8 mouse cellular contexts compared by ENCODE assay signal in the genomic region with DNA sequence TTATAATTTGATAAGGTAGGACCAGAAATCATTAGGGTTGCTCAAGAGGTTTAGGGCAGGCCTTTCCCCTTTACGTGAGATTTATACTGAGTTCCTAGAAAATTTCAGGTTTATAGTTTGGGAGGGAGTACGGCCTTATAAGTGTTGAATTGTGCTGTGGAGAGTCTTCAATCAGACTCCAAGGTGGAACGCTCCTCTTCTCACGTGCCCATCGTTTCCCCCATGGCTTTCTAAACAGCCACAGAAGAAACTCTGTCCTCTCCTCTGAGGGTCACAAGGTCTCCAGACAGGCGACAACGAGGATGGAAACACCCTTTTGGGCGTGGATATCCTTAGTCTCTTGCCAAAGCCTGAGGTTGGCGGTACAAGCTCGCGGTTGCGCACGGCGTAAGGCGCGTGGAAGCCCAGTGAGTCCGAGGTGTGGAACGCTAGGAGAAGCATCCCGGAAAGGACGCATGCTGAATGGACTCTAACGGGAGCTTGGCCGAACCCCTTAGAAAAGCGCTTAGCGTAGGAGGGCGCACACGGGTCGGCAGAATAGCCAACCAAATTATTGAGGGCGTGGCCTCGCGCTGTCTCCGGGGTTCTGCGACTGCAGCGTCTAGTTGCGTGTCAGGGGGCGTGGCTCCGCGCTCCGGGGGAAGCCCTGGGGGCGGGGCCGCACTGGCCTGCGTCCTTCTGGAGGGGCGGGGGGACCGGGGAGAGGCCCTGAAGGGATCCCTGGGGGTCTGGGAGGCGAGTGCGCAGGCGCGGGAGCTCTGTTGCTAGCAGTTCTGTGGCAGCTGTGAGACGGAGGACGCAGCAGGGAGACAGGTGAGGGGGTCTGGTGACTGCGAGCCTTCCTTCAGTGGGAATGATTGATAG. TPM values are rescaled to one million over a fixed set of nuclear protein-coding genes. Genes with fewer than 3 reads are reported as not detected.
DNase-seq lines count a peak whose midpoint lies in the region; ATAC-seq and TF ChIP-seq lines count a peak whose summit lies in the region.

Gene Zfp667, plus strand, starts transcription at position 738 of the 864 bp plus-strand sequence.

- H3K4me2 ChIP-seq in heart, embryonic 12.5 days: peak within 1 kb of the TSS; percentile 76
- H3K4me2 ChIP-seq in kidney, postnatal 0 days (ENCODE audit: low read length): peak within 1 kb of the TSS; percentile 72
- peak within 1 kb of the TSS; percentile 83 for H3K4me2 ChIP-seq in liver, embryonic 11.5 days
- peak within 1 kb of the TSS; percentile 74 for H3K4me2 ChIP-seq in stomach, embryonic 14.5 days (replicated peaks; ENCODE audit: low read depth, low read length)

- H3K4me1 ChIP-seq in heart, embryonic 12.5 days (replicated peaks): peaks cover 15% of the 10 kb centered on the region
- peaks cover 5% of the 10 kb centered on the region; the same call in 1 of the 2 replicates for H3K4me1 ChIP-seq in kidney, postnatal 0 days (replicated peaks; ENCODE audit: insufficient read depth, low read length)
- peaks cover 22% of the 10 kb centered on the region for H3K4me1 ChIP-seq in liver, embryonic 11.5 days (replicated peaks; ENCODE audit: control insufficient read depth, insufficient read depth, low read length)
- peaks cover 5% of the 10 kb centered on the region; the same call in 1 of the 2 replicates for H3K4me1 ChIP-seq in stomach, embryonic 14.5 days (ENCODE audit: control insufficient read depth, insufficient read depth, low read length)

- ATAC-seq in erythroblast, adult 5-6 weeks (replicated peaks; ENCODE audit: low FRiP score, poor library complexity, severe bottlenecking): peak; percentile 82
- ATAC-seq in heart, embryonic 12.5 days (ENCODE audit: insufficient number of reproducible peaks, low FRiP score): peak; percentile 92
- peak; percentile 84 for ATAC-seq in kidney, postnatal 0 days (replicated peaks; ENCODE audit: low FRiP score, low read depth)
- ATAC-seq in liver, embryonic 11.5 days (replicated peaks; ENCODE audit: low FRiP score): peak; percentile 85
- peak; percentile 85 for ATAC-seq in stomach, embryonic 14.5 days (ENCODE audit: insufficient number of reproducible peaks, insufficient read depth, low FRiP score, low read depth)

- H3K4me3 ChIP-seq in heart, embryonic 12.5 days: peak within 1 kb of the TSS; percentile 53
- H3K4me3 ChIP-seq in kidney, postnatal 0 days (replicated peaks; ENCODE audit: low read depth, low read length): peak within 1 kb of the TSS; percentile 50
- H3K4me3 ChIP-seq in liver, embryonic 11.5 days (ENCODE audit: low read depth, low read length): peak within 1 kb of the TSS; percentile 62
- peak within 1 kb of the TSS; percentile 42 for H3K4me3 ChIP-seq in stomach, embryonic 14.5 days (ENCODE audit: low read depth, low read length)

- peak within 1 kb of the TSS; percentile 74 for H3K9ac ChIP-seq in heart, embryonic 12.5 days
- H3K9ac ChIP-seq in kidney, postnatal 0 days (ENCODE audit: low read depth, low read length): peak within 1 kb of the TSS; percentile 53
- H3K9ac ChIP-seq in liver, embryonic 11.5 days (ENCODE audit: low read depth, low read length): peak within 1 kb of the TSS; percentile 71
- H3K9ac ChIP-seq in stomach, embryonic 14.5 days (replicated peaks; ENCODE audit: low read depth, low read length): peak within 1 kb of the TSS; percentile 25

- peaks cover 6% of the 10 kb centered on the region; the same call in 1 of the 2 replicates for H3K36me3 ChIP-seq in heart, embryonic 12.5 days
- H3K36me3 ChIP-seq in kidney, postnatal 0 days (ENCODE audit: insufficient read depth, low read length): no peaks in the 10 kb centered on the region
- H3K36me3 ChIP-seq in liver, embryonic 11.5 days (ENCODE audit: control insufficient read depth, insufficient read depth, low read length): peaks cover 2% of the 10 kb centered on the region; the same call in 1 of the 2 replicates
- H3K36me3 ChIP-seq in stomach, embryonic 14.5 days (ENCODE audit: control insufficient read depth, insufficient read depth, low read length): no peaks in the 10 kb centered on the region

- H3K27me3 ChIP-seq in heart, embryonic 12.5 days (replicated peaks): no peaks in the 10 kb centered on the region
- H3K27me3 ChIP-seq in kidney, postnatal 0 days (ENCODE audit: insufficient read depth, low read length): no peaks in the 10 kb centered on the region
- H3K27me3 ChIP-seq in liver, embryonic 11.5 days (replicated peaks; ENCODE audit: control insufficient read depth, insufficient read depth, low read length): no peaks in the 10 kb centered on the region
- no peaks in the 10 kb centered on the region for H3K27me3 ChIP-seq in stomach, embryonic 14.5 days (ENCODE audit: control insufficient read depth, insufficient read depth, low read length)

- 3% methylated on average over 49 of the region's 50 CpGs for WGBS in heart, embryonic 12.5 days
- 3% methylated on average over 50 of the region's 50 CpGs for WGBS in kidney, postnatal 0 days
- WGBS in liver, embryonic 11.5 days: 3% methylated on average over 50 of the region's 50 CpGs
- WGBS in stomach, embryonic 14.5 days: 3% methylated on average over 49 of the region's 50 CpGs

- peak within 1 kb of the TSS; percentile 74 for H3K27ac ChIP-seq in heart, embryonic 12.5 days (ENCODE audit: poor library complexity, severe bottlenecking)
- peak within 1 kb of the TSS; percentile 54 for H3K27ac ChIP-seq in kidney, postnatal 0 days
- H3K27ac ChIP-seq in liver, embryonic 11.5 days (ENCODE audit: low read depth, low read length): peak within 1 kb of the TSS; percentile 73
- peak within 1 kb of the TSS; percentile 67; the same call in 1 of the 2 replicates for H3K27ac ChIP-seq in stomach, embryonic 14.5 days (ENCODE audit: low read length)

- no peak for TF ChIP-seq CTCF in kidney, postnatal 0 days (IDR thresholded peaks at IDR 0.05; ENCODE audit: low read depth)

- no peaks in the 10 kb centered on the region for H3K9me3 ChIP-seq in heart, embryonic 12.5 days (replicated peaks)
- H3K9me3 ChIP-seq in kidney, postnatal 0 days (replicated peaks; ENCODE audit: low read length): no peaks in the 10 kb centered on the region
- H3K9me3 ChIP-seq in liver, embryonic 11.5 days (ENCODE audit: control insufficient read depth, low read length): no peaks in the 10 kb centered on the region
- no peaks in the 10 kb centered on the region for H3K9me3 ChIP-seq in stomach, embryonic 14.5 days (ENCODE audit: control insufficient read depth, low read depth, low read length)

- DNase-seq in B cell, adult 2 months: peak; percentile 99 to 100
- peak; percentile 98 for DNase-seq in brain, adult 2 months (ENCODE audit: low read depth, low spot score)
- peak; percentile 98 for DNase-seq in kidney, postnatal 0 days (ENCODE audit: low spot score)
- peak; percentile 97 for DNase-seq in liver, embryonic 11.5 days (ENCODE audit: low spot score)
- DNase-seq in naive thymus-derived CD4-positive, alpha-beta T cell, adult 2 months (ENCODE audit: low read depth): peak; percentile 97

RNA-seq across cellular contexts. Expression of gene Zfp667, which starts in this region (rescaled TPM):
- total RNA-seq in erythroblast, adult 5-6 weeks (2015; ENCODE audit: low replicate concordance): not detected in 2 replicates
- 0.09 and 0.84 TPM in 2 replicates for total RNA-seq in erythroblast, adult 5-6 weeks (2017; ENCODE audit: low replicate concordance)
- 3.7 and 4.2 TPM in 2 replicates for polyA plus RNA-seq in heart, embryonic 12.5 days (2016; fragmentation: Nextera tagmentation; extraction: Ambion mirVana)
- 4.8 and 4.9 TPM in 2 replicates for polyA plus RNA-seq in kidney, postnatal 0 days (2015; fragmentation: Nextera tagmentation; extraction: Ambion mirVana)
- 9.9 and 10.3 TPM in 2 replicates for polyA plus RNA-seq in liver, embryonic 11.5 days (2014; fragmentation: Nextera tagmentation; extraction: Ambion mirVana)
- polyA plus RNA-seq in stomach, embryonic 14.5 days (2014; fragmentation: Nextera tagmentation; extraction: Ambion mirVana): 8.7 and 9.0 TPM in 2 replicates

Comparison
In these comparisons a context has a peak if more than half of its experiments do, and no peak if none do; other contexts are left out.
1. Peak in every context shown above with its lines: DNase-seq, ATAC-seq, H3K4me3 ChIP-seq and H3K27ac ChIP-seq.
2. Peak in ATAC-seq in erythroblast, adult 5-6 weeks; RNA of the gene not detected or under 1 TPM.